Mouse (Mus musculus) limb, embryonic 14.5 days (tissue): ENCODE results near the gene Gopc. TPM values are rescaled to one million over a fixed set of nuclear protein-coding genes. Genes with fewer than 3 reads are reported as not detected.
A peak's percentile ranks its signal among the peaks of the same experiment; 100 is the strongest.

Source experiments
- ATAC-seq: fragments of 200-750 bp; cut with Nextera tagmentation; 2 replicates; pipeline ENCODE4 v1.8.0; 2017; ENCODE audit warnings: low read depth, moderate number of reproducible peaks, moderate TSS enrichment; ENCODE audit not compliant: low FRiP score
- DNase-seq: peaks from one replicate; pipeline ENCODE4 v3.0.0-alpha.2; 2015; ENCODE audit warnings: low spot score
- H3K27ac ChIP-seq: fragments of 300-500 bp; sonication (generic); replicated peaks from 2 replicates; pipeline ENCODE4 v1.5.1; 2014; ENCODE audit warnings: low read depth, mild to moderate bottlenecking, low read length, moderate library complexity, mixed read lengths
- H3K27me3 ChIP-seq: fragments of 300-500 bp; sonication (generic); 2 replicates; pipeline ENCODE4 v1.6.1; 2014; ENCODE audit warnings: low read length, mixed read lengths; ENCODE audit not compliant: control insufficient read depth, insufficient read depth
- H3K36me3 ChIP-seq: fragments of 300-500 bp; sonication (generic); 2 replicates; pipeline ENCODE4 v1.6.1; 2014; ENCODE audit warnings: mild to moderate bottlenecking, low read length, moderate library complexity, mixed read lengths; ENCODE audit not compliant: control insufficient read depth, insufficient read depth
- H3K4me1 ChIP-seq: fragments of 300-500 bp; sonication (generic); 2 replicates; pipeline ENCODE4 v1.6.1; 2014; ENCODE audit warnings: antibody characterized with exemption, low read length, mixed read lengths; ENCODE audit not compliant: control insufficient read depth, insufficient read depth
- H3K4me2 ChIP-seq: fragments of 300-500 bp; sonication (generic); replicated peaks from 2 replicates; pipeline ENCODE4 v1.6.1; 2014; ENCODE audit warnings: low read depth, mild to moderate bottlenecking, low read length, moderate library complexity; ENCODE audit not compliant: severe bottlenecking
- H3K4me3 ChIP-seq: fragments of 300-500 bp; sonication (generic); replicated peaks from 2 replicates; pipeline ENCODE4 v1.5.1; 2014; ENCODE audit warnings: low read length
- H3K9ac ChIP-seq: fragments of 300-500 bp; sonication (generic); 2 replicates; pipeline ENCODE4 v1.6.1; 2014; ENCODE audit warnings: mild to moderate bottlenecking, low read depth, low read length, moderate library complexity; ENCODE audit not compliant: severe bottlenecking
- H3K9me3 ChIP-seq: fragments of 300-500 bp; sonication (generic); 2 replicates; pipeline ENCODE4 v1.6.1; 2016; ENCODE audit warnings: low read length; ENCODE audit not compliant: control insufficient read depth
- POLR2A ChIP-seq: fragments of 200-500 bp; IDR thresholded peaks from 2 replicates; pipeline ENCODE4 v1.8.0; 2012; ENCODE audit warnings: inconsistent platforms, mild to moderate bottlenecking, moderate library complexity, borderline replicate concordance; ENCODE audit not compliant: insufficient read depth, insufficient read length; ENCODE audit errors: extremely low read depth
- WGBS: fragments of 180-500 bp; shearing (Covaris S2); extraction: QIAGEN DNeasy Blood & Tissue Kit; methylation state at CpG from one replicate; pipeline ENCODE4 v1.1.7; 2014; 5-methylcytosine and 5-hydroxymethylcytosine counted together
- polyA plus RNA-seq, 2 experiments: library from polyadenylated mRNA; depleted of rRNA in 1 of 2; stranded (reverse) in 1 of 2; unstranded in 1 of 2; fragments of >200 nt; fragmentation: Nextera tagmentation in 1 of 2; extraction: Ambion mirVana in 1 of 2; gene quantifications; 2 replicates each; pipeline versions ENCODE4 v1.2.1 to v1.2.3; 2012 to 2014

The Gopc gene
- polyA plus RNA-seq, 2 experiments, result 17.6 to 20.2 TPM

DNA sequence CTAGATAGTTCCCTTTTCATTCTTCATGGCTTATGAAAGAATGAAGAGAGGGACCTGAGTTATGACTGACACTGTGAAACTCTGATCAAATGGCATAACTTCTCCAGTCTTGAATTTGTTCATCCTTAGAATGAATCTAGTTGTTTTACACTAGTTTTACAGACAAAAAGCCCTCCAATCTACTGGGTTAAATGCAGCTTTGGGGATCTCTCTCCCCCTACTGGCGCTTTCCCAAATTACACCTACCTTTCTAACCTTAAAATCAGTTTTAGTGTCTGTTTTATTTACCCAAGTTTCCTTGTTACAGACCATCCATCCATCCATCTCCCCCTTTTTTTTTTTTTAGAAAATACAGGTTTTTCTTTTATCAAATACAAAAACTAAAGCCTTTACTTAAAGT, 50.9 kb downstream of the Gopc start:
- no peak overlapping the region for H3K27ac ChIP-seq
- no peaks in the 10 kb centered on the region for H3K9me3 ChIP-seq
- H3K4me1 ChIP-seq, result no peaks in the 10 kb centered on the region
- ATAC-seq, result no peak
- no peak overlapping the region for H3K4me3 ChIP-seq
- H3K4me2 ChIP-seq, result no peak overlapping the region
- no peak for TF ChIP-seq POLR2A
- 3% methylated on average over 1 of the region's 1 CpGs for WGBS
- H3K9ac ChIP-seq, result no peak overlapping the region
- H3K36me3 ChIP-seq, result no peaks in the 10 kb centered on the region; the same call in none of the 2 replicates
- H3K27me3 ChIP-seq, result no peaks in the 10 kb centered on the region
- peak; percentile 61 for DNase-seq

DNA sequence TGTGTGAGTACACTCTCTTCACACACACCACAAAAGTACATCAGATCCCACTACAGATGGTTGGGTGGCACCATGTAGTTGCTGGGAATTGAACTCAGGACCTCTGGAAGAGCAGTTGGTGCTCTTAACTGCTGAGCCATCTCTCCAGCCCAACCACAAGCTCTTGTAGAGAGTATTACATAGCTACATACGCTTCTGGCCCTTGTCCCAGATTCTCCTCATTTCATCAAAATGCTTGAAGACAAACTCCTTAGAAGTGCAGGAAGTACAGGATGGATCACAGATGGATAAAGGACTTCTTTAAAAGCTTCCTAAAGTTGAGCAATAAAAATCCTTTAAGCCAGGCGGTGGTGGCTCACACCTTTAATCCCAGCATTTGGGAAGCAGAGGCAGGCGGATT, 60.0 kb downstream of the Gopc start:
- no peak for ATAC-seq
- H3K27ac ChIP-seq, result no peak overlapping the region
- no peak overlapping the region for H3K4me2 ChIP-seq
- 93% methylated on average over 3 of the region's 3 CpGs for WGBS
- H3K4me3 ChIP-seq, result no peak overlapping the region
- H3K9me3 ChIP-seq, result no peaks in the 10 kb centered on the region
- TF ChIP-seq POLR2A, result no peak
- DNase-seq, result no peak
- no peaks in the 10 kb centered on the region for H3K4me1 ChIP-seq
- no peak overlapping the region for H3K9ac ChIP-seq
- no peaks in the 10 kb centered on the region for H3K27me3 ChIP-seq
- H3K36me3 ChIP-seq, result 0 out of 2 replicates have a peak, but pooled peaks cover 10% of the 10 kb centered on the region

DNA sequence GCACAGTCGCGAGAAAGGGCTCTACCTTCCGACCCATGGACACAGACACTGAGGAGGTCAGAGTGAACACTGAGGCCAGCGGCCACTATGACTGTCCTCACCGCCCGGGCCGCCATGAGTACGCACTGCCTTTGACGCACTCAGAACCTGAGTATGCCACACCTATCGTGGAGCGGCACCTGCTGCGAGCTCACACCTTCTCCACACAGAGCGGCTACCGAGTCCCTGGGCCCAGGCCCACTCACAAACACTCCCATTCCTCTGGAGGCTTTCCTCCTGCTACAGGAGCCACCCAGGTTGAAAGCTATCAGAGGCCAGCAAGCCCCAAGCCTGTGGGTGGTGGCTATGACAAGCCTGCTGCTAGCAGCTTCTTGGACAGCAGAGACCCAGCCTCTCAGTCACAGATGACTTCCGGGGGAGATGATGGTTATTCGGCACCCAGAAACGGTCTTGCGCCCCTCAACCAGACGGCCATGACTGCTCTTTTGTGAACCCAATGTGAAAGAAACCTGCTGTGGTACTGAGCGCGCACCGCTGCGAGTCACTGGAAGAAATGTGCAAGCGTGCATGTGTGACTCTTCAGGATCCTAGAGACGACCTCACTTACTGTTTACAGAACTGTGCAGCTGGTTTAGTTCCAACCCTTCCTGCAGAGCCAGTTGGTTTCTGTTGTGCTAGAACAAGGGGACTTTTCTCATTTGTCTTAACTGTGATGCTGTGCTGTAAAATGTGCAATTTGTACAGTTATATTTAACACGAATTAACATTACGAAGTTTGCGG, 62.2 kb downstream of the Gopc start:
- WGBS, result 95% methylated on average over 28 of the region's 28 CpGs

DNA sequence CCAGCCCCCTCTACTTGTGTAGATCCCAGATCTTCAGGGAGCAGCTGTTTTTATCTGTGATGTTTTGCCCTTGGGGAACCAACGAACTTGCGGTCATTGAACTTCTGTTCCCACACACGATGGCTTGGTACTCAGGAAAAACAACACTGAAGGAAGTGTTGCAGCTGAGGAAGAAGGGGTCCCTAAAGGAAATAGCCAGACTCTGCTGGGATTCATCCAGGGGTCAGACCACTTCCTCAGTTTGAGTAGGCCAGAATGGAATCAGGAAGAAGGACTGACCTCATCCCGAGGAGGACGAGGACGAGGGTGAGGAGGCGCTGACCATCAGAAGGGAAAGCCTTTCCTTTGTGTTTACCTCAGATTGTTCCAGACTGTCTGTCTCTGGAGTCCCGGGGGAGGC, 72.7 kb downstream of the Gopc start:
- no peak for ATAC-seq
- H3K4me2 ChIP-seq, result no peak overlapping the region
- WGBS, result 74% methylated on average over 8 of the region's 8 CpGs

More for the DNA sequence above, 62.2 kb downstream of the Gopc start:
- DNase-seq (no peak), ATAC-seq (no peak)
- no peak overlapping the region for H3K27ac ChIP-seq
- H3K4me3 ChIP-seq, result no peak overlapping the region
- H3K27me3 ChIP-seq, result no peaks in the 10 kb centered on the region
- no peak for TF ChIP-seq POLR2A
- no peak overlapping the region for H3K9ac ChIP-seq
- no peaks in the 10 kb centered on the region for H3K4me1 ChIP-seq
- no peak overlapping the region for H3K4me2 ChIP-seq
- no peaks in the 10 kb centered on the region for H3K9me3 ChIP-seq
- H3K36me3 ChIP-seq, result 0 out of 2 replicates have a peak, but pooled peaks cover 10% of the 10 kb centered on the region

DNA sequence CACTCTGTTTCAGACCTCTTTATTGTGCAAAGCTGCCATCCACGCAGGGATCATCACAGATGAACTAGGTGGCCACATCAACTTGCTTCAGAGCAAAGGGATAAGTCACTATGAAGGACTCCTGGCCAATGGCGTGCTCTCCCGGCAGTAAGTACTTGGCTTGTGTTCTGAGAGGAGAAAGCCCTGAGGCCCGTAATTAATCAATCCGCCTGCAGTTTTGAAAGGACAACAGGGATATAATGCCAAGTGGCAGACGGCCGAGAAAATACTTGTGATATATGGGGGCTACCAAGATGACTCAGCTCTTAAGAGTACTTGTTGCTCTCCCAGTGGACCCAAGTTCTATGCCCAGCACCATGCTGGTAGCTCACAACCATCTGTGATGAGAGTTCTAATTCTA, 77.3 kb downstream of the Gopc start:
- Histone ChIP-seq H3K9me3 (no peaks in the 10 kb centered on the region), H3K4me2 (no peak overlapping the region), H3K9ac (no peak overlapping the region), H3K27me3 (no peaks in the 10 kb centered on the region), H3K36me3 (0 out of 2 replicates have a peak, but pooled peaks cover 3% of the 10 kb centered on the region), H3K4me3 (no peak overlapping the region), H3K27ac (no peak overlapping the region), H3K4me1 (no peaks in the 10 kb centered on the region)
- TF ChIP-seq POLR2A, result no peak
- DNase-seq (no peak), ATAC-seq (no peak)
- WGBS, result 70% methylated on average over 7 of the region's 7 CpGs

More for the DNA sequence above, 72.7 kb downstream of the Gopc start:
- no peaks in the 10 kb centered on the region for H3K27me3 ChIP-seq
- H3K4me3 ChIP-seq, result no peak overlapping the region
- no peaks in the 10 kb centered on the region for H3K4me1 ChIP-seq
- no peak overlapping the region for H3K9ac ChIP-seq
- no peak for TF ChIP-seq POLR2A
- peak; percentile 4 for DNase-seq
- peaks cover 18% of the 10 kb centered on the region; the same call in 1 of the 2 replicates for H3K36me3 ChIP-seq
- H3K27ac ChIP-seq, result no peak overlapping the region
- H3K9me3 ChIP-seq, result no peaks in the 10 kb centered on the region
